In the genomic region with DNA sequence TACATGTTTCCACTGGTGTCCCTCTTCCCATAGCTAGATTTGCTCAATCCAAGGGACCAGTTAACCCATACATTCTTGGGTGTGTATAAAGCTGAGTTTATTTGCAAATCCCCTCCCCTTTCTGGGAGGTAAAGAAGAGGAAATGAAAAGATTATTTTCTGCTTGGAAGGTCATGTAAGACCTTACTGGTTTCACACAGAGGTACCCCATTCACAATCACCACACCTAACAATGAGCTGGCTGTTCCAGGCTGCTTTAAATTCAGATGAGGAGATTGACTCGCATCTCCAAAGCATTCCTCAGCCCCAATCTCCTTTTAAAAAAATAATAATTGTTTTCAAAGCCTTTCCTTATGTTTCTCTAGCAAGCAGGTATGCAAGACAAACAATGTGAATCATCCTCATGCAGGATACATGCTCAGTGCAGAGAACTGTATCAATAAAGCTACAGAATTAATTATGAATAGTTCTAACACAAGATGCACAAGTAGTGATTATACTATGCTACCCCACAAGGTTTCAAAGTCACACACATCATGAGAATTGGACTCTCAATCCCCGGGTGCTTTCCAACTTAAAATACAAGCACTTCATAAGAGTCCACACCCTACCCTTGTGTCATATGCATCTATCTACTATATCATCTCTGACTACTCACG, we compare ENCODE assay signal across 23 mouse cellular contexts.
DNase-seq lines count a peak whose midpoint lies in the region; ATAC-seq lines count a peak whose summit lies in the region.
"Had no signal": no experiment of that assay in that cellular context is flagged by ENCODE, and none has a peak within 500 bp of the region (broad histone marks: within the 10 kb centered on the region; RNA-seq: fewer than 3 reads in every experiment).

No protein-coding gene starts in this region.

- intact Hi-C loops in left cerebral cortex, postnatal 4 days (cut with DNase I), result no loop called here

- no peak overlapping the region for H3K9ac ChIP-seq in midbrain, embryonic 12.5 days (replicated peaks)
- H3K9ac ChIP-seq in midbrain, embryonic 16.5 days (ENCODE audit: low read depth, low read length), result no peak overlapping the region
- no peak overlapping the region for H3K9ac ChIP-seq in forebrain, embryonic 14.5 days (ENCODE audit: low read length)
- no peak overlapping the region for H3K9ac ChIP-seq in neural tube, embryonic 14.5 days (replicated peaks; ENCODE audit: low read depth, low read length)
- H3K9ac ChIP-seq: heart, embryonic 12.5 days; midbrain, embryonic 13.5 days had no signal

- H3K27ac ChIP-seq in midbrain, embryonic 12.5 days (replicated peaks), result no peak overlapping the region
- H3K27ac ChIP-seq in midbrain, embryonic 16.5 days (ENCODE audit: low read length), result no peak overlapping the region
- no peak overlapping the region for H3K27ac ChIP-seq in forebrain, embryonic 14.5 days (ENCODE audit: low read depth, low read length)
- H3K27ac ChIP-seq in neural tube, embryonic 14.5 days (ENCODE audit: low read depth, low read length), result no peak overlapping the region
- H3K27ac ChIP-seq: embryonic facial prominence, embryonic 10.5 days; midbrain, embryonic 13.5 days had no signal

- no peak overlapping the region for H3K4me3 ChIP-seq in midbrain, embryonic 12.5 days
- no peak overlapping the region for H3K4me3 ChIP-seq in midbrain, embryonic 16.5 days (ENCODE audit: low read depth, low read length)
- H3K4me3 ChIP-seq in forebrain, embryonic 14.5 days (ENCODE audit: low read depth, low read length), result no peak overlapping the region
- no peak overlapping the region for H3K4me3 ChIP-seq in neural tube, embryonic 14.5 days (ENCODE audit: low read depth, low read length)
- H3K4me3 ChIP-seq: embryonic facial prominence, embryonic 10.5 days; heart, embryonic 12.5 days; midbrain, embryonic 13.5 days had no signal

- DNase-seq in embryo, embryonic 10 days (ENCODE audit: low spot score), result peak; percentile 18
- DNase-seq in embryo, embryonic 9.5 days (ENCODE audit: extremely low spot score), result no peak
- DNase-seq in forebrain, embryonic 14.5 days (ENCODE audit: low spot score), result peak; percentile 60
- no peak for DNase-seq in left cerebral cortex, postnatal 4 days
- DNase-seq: adrenal gland, postnatal 10 days; cerebellum, adult 2 months; cerebellum, postnatal 25 days; gastrocnemius, postnatal 25 days; heart, adult 18-20 months; heart, postnatal 10 days; kidney, adult 11 months; kidney, postnatal 10 days; retina, postnatal 1 day; right cerebral cortex, postnatal 25 days; spleen, adult 18-20 months had no signal

- peak; percentile 60; the same call in 1 of the 2 replicates for ATAC-seq in midbrain, embryonic 12.5 days (ENCODE audit: low FRiP score, low read depth)
- ATAC-seq in midbrain, embryonic 16.5 days, result no peak
- peak; percentile 92 for ATAC-seq in forebrain, embryonic 14.5 days
- peak; percentile 24; the same call in 1 of the 2 replicates for ATAC-seq in neural tube, embryonic 14.5 days (ENCODE audit: low read depth)
- no peak for ATAC-seq in erythroblast, adult 5-6 weeks (replicated peaks; ENCODE audit: low FRiP score, poor library complexity, severe bottlenecking)
- ATAC-seq: activated CD4-positive, CD25-positive, alpha-beta regulatory T cell, adult 4 months; midbrain, embryonic 13.5 days had no signal

- no peaks in the 10 kb centered on the region for H3K9me3 ChIP-seq in midbrain, embryonic 12.5 days
- no peaks in the 10 kb centered on the region for H3K9me3 ChIP-seq in midbrain, embryonic 16.5 days (replicated peaks; ENCODE audit: control insufficient read depth, low read length, poor library complexity, severe bottlenecking)
- no peaks in the 10 kb centered on the region for H3K9me3 ChIP-seq in forebrain, embryonic 14.5 days (replicated peaks; ENCODE audit: control insufficient read depth, low read length)
- H3K9me3 ChIP-seq in neural tube, embryonic 14.5 days (ENCODE audit: control insufficient read depth, low read length), result no peaks in the 10 kb centered on the region
- H3K9me3 ChIP-seq: embryonic facial prominence, embryonic 10.5 days; heart, embryonic 12.5 days; midbrain, embryonic 13.5 days had no signal

- H3K4me1 ChIP-seq in midbrain, embryonic 12.5 days, result no peaks in the 10 kb centered on the region; the same call in 1 of the 2 replicates
- H3K4me1 ChIP-seq in midbrain, embryonic 16.5 days (ENCODE audit: control insufficient read depth, insufficient read depth, low read length), result no peaks in the 10 kb centered on the region
- H3K4me1 ChIP-seq in forebrain, embryonic 14.5 days (ENCODE audit: control insufficient read depth, insufficient read depth, low read length), result no peaks in the 10 kb centered on the region
- no peaks in the 10 kb centered on the region for H3K4me1 ChIP-seq in neural tube, embryonic 14.5 days (ENCODE audit: control insufficient read depth, insufficient read depth, low read length)
- H3K4me1 ChIP-seq: heart, embryonic 12.5 days; midbrain, embryonic 13.5 days had no signal

- H3K27me3 ChIP-seq in midbrain, embryonic 12.5 days, result no peaks in the 10 kb centered on the region
- H3K27me3 ChIP-seq in midbrain, embryonic 16.5 days (ENCODE audit: control insufficient read depth, insufficient read depth, low read depth, low read length), result no peaks in the 10 kb centered on the region
- H3K27me3 ChIP-seq in forebrain, embryonic 14.5 days (replicated peaks; ENCODE audit: control insufficient read depth, insufficient read depth, low read length), result no peaks in the 10 kb centered on the region
- H3K27me3 ChIP-seq in neural tube, embryonic 14.5 days (ENCODE audit: control insufficient read depth, insufficient read depth, low read length), result no peaks in the 10 kb centered on the region
- H3K27me3 ChIP-seq: heart, embryonic 12.5 days; midbrain, embryonic 13.5 days had no signal

- no peak overlapping the region for H3K4me2 ChIP-seq in midbrain, embryonic 12.5 days (replicated peaks)
- no peak overlapping the region for H3K4me2 ChIP-seq in midbrain, embryonic 16.5 days (ENCODE audit: low read length)
- H3K4me2 ChIP-seq in forebrain, embryonic 14.5 days (ENCODE audit: low read length), result no peak overlapping the region
- H3K4me2 ChIP-seq in neural tube, embryonic 14.5 days (ENCODE audit: low read depth, low read length), result no peak overlapping the region
- H3K4me2 ChIP-seq: heart, embryonic 12.5 days; midbrain, embryonic 13.5 days had no signal

- no peaks in the 10 kb centered on the region for H3K36me3 ChIP-seq in midbrain, embryonic 12.5 days
- H3K36me3 ChIP-seq in midbrain, embryonic 16.5 days (ENCODE audit: control insufficient read depth, insufficient read depth, low read length), result no peaks in the 10 kb centered on the region
- no peaks in the 10 kb centered on the region for H3K36me3 ChIP-seq in forebrain, embryonic 14.5 days (ENCODE audit: control insufficient read depth, insufficient read depth, low read length)
- no peaks in the 10 kb centered on the region for H3K36me3 ChIP-seq in neural tube, embryonic 14.5 days (ENCODE audit: control insufficient read depth, insufficient read depth, low read length)
- H3K36me3 ChIP-seq: embryonic facial prominence, embryonic 10.5 days; heart, embryonic 12.5 days; midbrain, embryonic 13.5 days had no signal

- WGBS in midbrain, embryonic 12.5 days, result 46% methylated on average over 3 of the region's 3 CpGs
- 42% methylated on average over 3 of the region's 3 CpGs for WGBS in midbrain, embryonic 16.5 days
- WGBS in forebrain, embryonic 14.5 days, result 20% methylated on average over 3 of the region's 3 CpGs
- 48% methylated on average over 3 of the region's 3 CpGs for WGBS in neural tube, embryonic 14.5 days

Comparison
In these comparisons a context has a peak if more than half of its experiments do, and no peak if none do; other contexts are left out.
1. DNase-seq: peak in embryo, embryonic 10 days (single experiment) and forebrain, embryonic 14.5 days (single experiment); none in embryo, embryonic 9.5 days (single experiment) and left cerebral cortex, postnatal 4 days (single experiment).
2. ATAC-seq: peak in midbrain, embryonic 12.5 days (single experiment), forebrain, embryonic 14.5 days (single experiment) and neural tube, embryonic 14.5 days (single experiment); none in midbrain, embryonic 16.5 days (single experiment) and erythroblast, adult 5-6 weeks (single experiment).